Mouse (Mus musculus) megakaryocyte, embryonic 14.5 days (primary cell): Measurements from ENCODE around the gene Smyd3.

Experiments used
- FLI1 ChIP-seq: IDR thresholded peaks from 2 replicates; pipeline ENCODE4 v1.6.1; 2012; ENCODE audit warnings: low read length, inconsistent platforms, mixed read lengths
- GATA1 ChIP-seq: IDR thresholded peaks from 3 replicates; pipeline ENCODE4 v1.6.1; 2012; ENCODE audit warnings: mixed read lengths, low read length, inconsistent platforms, borderline replicate concordance

DNA sequence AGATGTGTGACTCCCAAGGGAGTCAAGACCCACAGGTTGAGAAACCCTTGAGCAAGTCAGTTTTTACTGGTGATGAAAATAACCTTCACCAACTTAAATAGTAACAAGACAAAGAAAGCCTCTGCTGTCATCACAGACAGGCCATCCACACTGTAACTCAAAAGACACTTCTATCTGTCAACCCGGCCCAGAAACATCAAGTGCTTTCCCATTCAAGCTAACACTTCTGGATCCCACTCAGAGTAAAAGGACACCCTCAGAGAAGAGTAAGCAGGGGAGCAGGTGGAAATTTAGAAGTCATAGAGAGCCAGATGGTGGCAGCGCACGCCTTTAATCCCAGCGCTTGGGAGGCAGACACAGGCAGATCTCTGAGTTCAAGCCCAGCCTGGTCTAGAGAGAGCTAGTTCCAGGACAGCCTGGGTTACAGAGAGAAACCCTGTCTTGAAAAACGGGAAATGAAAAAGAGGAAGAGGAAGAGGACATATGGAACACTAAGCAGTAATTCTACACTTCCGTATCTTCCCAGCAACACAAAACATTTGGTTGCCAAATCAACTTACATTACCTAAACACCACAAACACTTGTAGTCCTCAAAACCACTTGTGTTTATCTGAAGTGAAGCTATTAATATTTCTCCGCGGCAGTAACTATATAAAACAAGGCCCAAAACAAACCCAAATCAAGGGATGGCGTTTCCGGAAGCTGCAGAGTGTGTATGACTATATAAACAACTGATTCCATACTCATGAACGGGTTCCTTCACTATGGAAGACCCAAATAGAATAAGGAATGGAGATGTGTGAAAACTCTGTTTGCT lies 83.2 kb downstream of the Smyd3 start:
- no peak for TF ChIP-seq GATA1
- no peak for TF ChIP-seq FLI1
